Mouse (Mus musculus): ENCODE measurements at regions not wholly inside any gene's neighbourhood (a gene's known extent, or its start where the extent isn't known, plus 50 kb on each side); places are given as distances from the start of the nearest gene placed in this dataset.
A peak's percentile ranks its signal among the peaks of the same experiment; 100 is the strongest.

- no peak for DNase-seq (ENCODE audit: low spot score in 2 of 2)
Observed at GRCm38 (mm10) chr2:11416122-11416521, 137.8 kb downstream of the Pfkfb3 start.

GRCm38 (mm10) chr2:11412521-11412920, 141.4 kb downstream of the Pfkfb3 start:
- no peak for DNase-seq (ENCODE audit: low spot score in 2 of 2)

GRCm38 (mm10) chr2:11408497-11408896, 145.4 kb downstream of the Pfkfb3 start:
- DNase-seq (ENCODE audit: low spot score in 2 of 2), result no peak

GRCm38 (mm10) chr2:11406103-11406615, 147.7 kb downstream of the Pfkfb3 start:
- DNase-seq (ENCODE audit: low spot score in 2 of 2), result no peak

- no peak for DNase-seq (ENCODE audit: low spot score in 2 of 2)
Observed at GRCm38 (mm10) chr2:11402218-11402848, 151.5 kb downstream of the Pfkfb3 start.

GRCm38 (mm10) chr2:11399411-11399810, 154.5 kb downstream of the Pfkfb3 start:
- no peak for DNase-seq (ENCODE audit: low spot score in 2 of 2)

GRCm38 (mm10) chr2:11398949-11399348, 154.9 kb downstream of the Pfkfb3 start:
- no peak for DNase-seq (ENCODE audit: low spot score in 2 of 2)

GRCm38 (mm10) chr2:11398391-11398790, 155.5 kb downstream of the Pfkfb3 start:
- no peak for DNase-seq (ENCODE audit: low spot score in 2 of 2)

GRCm38 (mm10) chr2:11396835-11397234, 157.0 kb downstream of the Pfkfb3 start:
- DNase-seq (ENCODE audit: low spot score in 2 of 2), result no peak

- no peak for DNase-seq (ENCODE audit: low spot score in 2 of 2)
Observed at GRCm38 (mm10) chr2:11394675-11395349, 159.1 kb downstream of the Pfkfb3 start.

- no peak for DNase-seq (ENCODE audit: low spot score in 2 of 2)
Observed at GRCm38 (mm10) chr2:11391725-11392124, 162.2 kb downstream of the Pfkfb3 start.

- DNase-seq (ENCODE audit: low spot score in 2 of 2), result no peak
Observed at GRCm38 (mm10) chr2:11390667-11391334, 163.1 kb downstream of the Pfkfb3 start.

- DNase-seq (ENCODE audit: low spot score in 2 of 2), result no peak
Observed at GRCm38 (mm10) chr2:11387623-11388022, 166.3 kb downstream of the Pfkfb3 start.

GRCm38 (mm10) chr2:11383815-11384214, 170.1 kb downstream of the Pfkfb3 start:
- no peak for DNase-seq (ENCODE audit: low spot score in 2 of 2)

GRCm38 (mm10) chr2:11377213-11377612, 176.7 kb downstream of the Pfkfb3 start:
- DNase-seq (ENCODE audit: low spot score in 2 of 2), result no peak

- no peak for DNase-seq (ENCODE audit: low spot score in 2 of 2)
Observed at GRCm38 (mm10) chr2:11375726-11376454, 178.0 kb downstream of the Pfkfb3 start.

GRCm38 (mm10) chr2:11375092-11375491, 178.8 kb downstream of the Pfkfb3 start:
- peak in 1 of 2 experiments; percentile 37 for DNase-seq (ENCODE audit: low spot score in 2 of 2)

- DNase-seq (ENCODE audit: low spot score in 2 of 2), result no peak
Observed at GRCm38 (mm10) chr2:11370273-11370672, 183.6 kb downstream of the Pfkfb3 start.

GRCm38 (mm10) chr2:11367319-11367718, 186.6 kb downstream of the Pfkfb3 start:
- no peak for DNase-seq (ENCODE audit: low spot score in 2 of 2)

- no peak for DNase-seq (ENCODE audit: low spot score in 2 of 2)
Observed at GRCm38 (mm10) chr2:11365815-11366214, 188.1 kb downstream of the Pfkfb3 start.

GRCm38 (mm10) chr2:11365371-11365770, 188.5 kb downstream of the Pfkfb3 start:
- no peak for DNase-seq (ENCODE audit: low spot score in 2 of 2)

GRCm38 (mm10) chr2:11364111-11364510, 189.8 kb downstream of the Pfkfb3 start:
- DNase-seq (ENCODE audit: low spot score in 2 of 2), result no peak
